Mouse (Mus musculus) hindbrain, postnatal 0 days (tissue): ENCODE results near the gene Dnajc3. TPM values are rescaled to one million over a fixed set of nuclear protein-coding genes. Genes with fewer than 3 reads are reported as not detected.

Experiments used
- ATAC-seq: fragments of 200-750 bp; cut with Nextera tagmentation; 2 replicates; pipeline ENCODE4 v1.8.0; 2017; ENCODE audit warnings: mild to moderate bottlenecking, moderate TSS enrichment, moderate library complexity
- DNase-seq: peaks from one replicate; pipeline ENCODE4 v3.0.0-alpha.2; 2015; ENCODE audit warnings: low spot score
- H3K27ac ChIP-seq: fragments of 300-500 bp; sonication (generic); 2 replicates; pipeline ENCODE4 v1.5.1; 2014; ENCODE audit warnings: mild to moderate bottlenecking
- H3K27me3 ChIP-seq: fragments of 300-500 bp; sonication (generic); 2 replicates; pipeline ENCODE4 v1.6.1; 2014; ENCODE audit warnings: low read length, mixed read lengths; ENCODE audit not compliant: insufficient read depth
- H3K36me3 ChIP-seq: fragments of 300-500 bp; sonication (generic); 2 replicates; pipeline ENCODE4 v1.6.1; 2014; ENCODE audit warnings: low read length, mixed read lengths; ENCODE audit not compliant: insufficient read depth
- H3K4me1 ChIP-seq: fragments of 300-500 bp; sonication (generic); 2 replicates; pipeline ENCODE4 v1.6.1; 2014; ENCODE audit warnings: antibody characterized with exemption, low read length, mixed read lengths; ENCODE audit not compliant: insufficient read depth
- H3K4me2 ChIP-seq: fragments of 300-500 bp; sonication (generic); 2 replicates; pipeline ENCODE4 v1.6.1; 2014; ENCODE audit warnings: low read depth, mild to moderate bottlenecking, low read length, moderate library complexity, mixed read lengths
- H3K4me3 ChIP-seq: fragments of 300-500 bp; sonication (generic); 2 replicates; pipeline ENCODE4 v1.5.1; 2014; ENCODE audit warnings: low read length
- H3K9ac ChIP-seq: fragments of 300-500 bp; sonication (generic); replicated peaks from 2 replicates; pipeline ENCODE4 v1.6.1; 2014; ENCODE audit warnings: mild to moderate bottlenecking, low read length, moderate library complexity, mixed read lengths
- H3K9me3 ChIP-seq: fragments of 300-500 bp; sonication (generic); 2 replicates; pipeline ENCODE4 v1.6.1; 2016; ENCODE audit warnings: low read length, mixed read lengths
- CTCF ChIP-seq: IDR thresholded peaks from 2 replicates; pipeline ENCODE4 v1.5.1; 2016; ENCODE audit warnings: antibody characterized with exemption, control low read depth, low read depth
- WGBS: fragments of 180-500 bp; shearing (Covaris S2); extraction: QIAGEN DNeasy Blood & Tissue Kit; methylation state at CpG from one replicate; pipeline ENCODE4 v1.1.7; 2014; 5-methylcytosine and 5-hydroxymethylcytosine counted together
- polyA plus RNA-seq: library from polyadenylated mRNA; unstranded; fragments of >200 nt; fragmentation: Nextera tagmentation; extraction: Ambion mirVana; gene quantifications from 2 replicates; pipeline ENCODE4 v1.2.1, GENCODE M21; 2015
- total RNA-seq: library from RNA; depleted of rRNA; stranded (reverse); fragments of >200 nt; gene quantifications from 2 replicates; pipeline ENCODE4 v1.2.3, GENCODE M21; 2014

Dnajc3 gene
- total and polyA plus RNA-seq, 2 experiments from 2014 or later = 16.7 to 22.8 TPM

- H3K4me3 ChIP-seq = peak overlapping the region; percentile 98
- H3K36me3 ChIP-seq = no peaks in the 10 kb centered on the region
- H3K9me3 ChIP-seq = no peaks in the 10 kb centered on the region
- whole genome bisulfite sequencing = 2% methylated on average over 7 of the region's 7 CpGs
- no peaks in the 10 kb centered on the region for H3K27me3 ChIP-seq
- H3K4me1 ChIP-seq = peaks cover 10% of the 10 kb centered on the region
- H3K9ac ChIP-seq = peak overlapping the region; percentile 95
- H3K4me2 ChIP-seq = peak overlapping the region; percentile 64
- no peak for TF ChIP-seq CTCF
- peak; percentile 44 for DNase-seq
- ATAC-seq = no peak
- H3K27ac ChIP-seq = peak overlapping the region; percentile 86
Observed at GRCm38 (mm10) chr14:118938551-118938950, 775 bp downstream of the Dnajc3 start.

- H3K4me2 ChIP-seq = no peak overlapping the region
- no peaks in the 10 kb centered on the region for H3K36me3 ChIP-seq
- no peak for TF ChIP-seq CTCF
- H3K9me3 ChIP-seq = no peaks in the 10 kb centered on the region
- no peak for ATAC-seq
- peaks cover 10% of the 10 kb centered on the region for H3K4me1 ChIP-seq
- 79% methylated on average over 4 of the region's 4 CpGs for WGBS
- DNase-seq = no peak
- H3K27me3 ChIP-seq = no peaks in the 10 kb centered on the region
- H3K27ac ChIP-seq = no peak overlapping the region
- H3K9ac ChIP-seq = no peak overlapping the region
- H3K4me3 ChIP-seq = no peak overlapping the region
Observed at GRCm38 (mm10) chr14:118940796-118941495, 3.2 kb downstream of the Dnajc3 start.

GRCm38 (mm10) chr14:118942076-118942475 is 4.3 kb downstream of the Dnajc3 start:
- Histone ChIP-seq H3K4me3 (no peak overlapping the region), H3K9ac (no peak overlapping the region), H3K9me3 (no peaks in the 10 kb centered on the region), H3K27ac (no peak overlapping the region), H3K27me3 (no peaks in the 10 kb centered on the region), H3K4me2 (no peak overlapping the region), H3K36me3 (no peaks in the 10 kb centered on the region), H3K4me1 (peaks cover 7% of the 10 kb centered on the region; the same call in 1 of the 2 replicates)
- TF ChIP-seq CTCF = no peak
- WGBS = 45% methylated on average over 12 of the region's 12 CpGs
- DNase-seq (no peak), ATAC-seq (no peak)

- Histone ChIP-seq H3K4me2 (no peak overlapping the region), H3K4me3 (no peak overlapping the region), H3K36me3 (no peaks in the 10 kb centered on the region), H3K4me1 (no peaks in the 10 kb centered on the region), H3K27me3 (no peaks in the 10 kb centered on the region), H3K9me3 (no peaks in the 10 kb centered on the region), H3K9ac (no peak overlapping the region), H3K27ac (no peak overlapping the region)
- DNase-seq = no peak
- 89% methylated on average over 2 of the region's 2 CpGs for WGBS
- no peak for ATAC-seq
- TF ChIP-seq CTCF = no peak
Observed at GRCm38 (mm10) chr14:118944702-118945101, 6.9 kb downstream of the Dnajc3 start.

- Histone ChIP-seq H3K4me3 (no peak overlapping the region), H3K4me1 (no peaks in the 10 kb centered on the region), H3K27me3 (no peaks in the 10 kb centered on the region), H3K36me3 (no peaks in the 10 kb centered on the region), H3K9me3 (no peaks in the 10 kb centered on the region), H3K4me2 (no peak overlapping the region), H3K9ac (no peak overlapping the region), H3K27ac (no peak overlapping the region)
- no peak for DNase-seq
- no peak for ATAC-seq
- WGBS = 86% methylated on average over 1 of the region's 1 CpGs
- no peak for TF ChIP-seq CTCF
Observed at GRCm38 (mm10) chr14:118948841-118949240, 11.1 kb downstream of the Dnajc3 start.

- H3K27ac ChIP-seq = no peak overlapping the region
- no peak for TF ChIP-seq CTCF
- no peak overlapping the region for H3K9ac ChIP-seq
- DNase-seq (no peak), ATAC-seq (no peak)
- no peaks in the 10 kb centered on the region for H3K9me3 ChIP-seq
- H3K4me1 ChIP-seq = no peaks in the 10 kb centered on the region
- H3K27me3 ChIP-seq = no peaks in the 10 kb centered on the region
- no peak overlapping the region for H3K4me3 ChIP-seq
- 0 out of 2 replicates have a peak, but pooled peaks cover 2% of the 10 kb centered on the region for H3K36me3 ChIP-seq
- 88% methylated on average over 9 of the region's 9 CpGs for WGBS
- H3K4me2 ChIP-seq = no peak overlapping the region
Observed at GRCm38 (mm10) chr14:118951912-118952583, 14.3 kb downstream of the Dnajc3 start.

GRCm38 (mm10) chr14:118958010-118958409 is 20.2 kb downstream of the Dnajc3 start:
- Histone ChIP-seq H3K9ac (no peak overlapping the region), H3K9me3 (no peaks in the 10 kb centered on the region), H3K4me1 (no peaks in the 10 kb centered on the region), H3K27ac (no peak overlapping the region), H3K4me3 (no peak overlapping the region), H3K27me3 (no peaks in the 10 kb centered on the region), H3K36me3 (peaks cover 17% of the 10 kb centered on the region), H3K4me2 (no peak overlapping the region)
- no peak for DNase-seq
- 78% methylated on average over 3 of the region's 3 CpGs for whole genome bisulfite sequencing
- no peak for TF ChIP-seq CTCF
- ATAC-seq = no peak
